Mouse (Mus musculus): ENCODE results near the gene Dll3. TPM values are rescaled to one million over a fixed set of nuclear protein-coding genes. Genes with fewer than 3 reads are reported as not detected.
"Not testable (repeated sequence)": the region's sequence is repeated elsewhere in the genome, so short reads cannot be mapped to it uniquely, and the experiment has no call there.

The Dll3 gene
- polyA plus RNA-seq, 1 experiment from 2014 or later = 19.2 TPM

- H3K9ac ChIP-seq (ENCODE audit: low read depth, low read length) = peak within 1 kb of the TSS; percentile 100
- H3K36me3 ChIP-seq (ENCODE audit: control insufficient read depth, insufficient read depth, low read length) = peaks cover 4% of the 10 kb centered on the region; the same call in 1 of the 2 replicates
- peak within 1 kb of the TSS; percentile 94 for H3K4me2 ChIP-seq (ENCODE audit: low read length)
- H3K4me1 ChIP-seq (ENCODE audit: control insufficient read depth, insufficient read depth, low read depth, low read length) = peaks cover 9% of the 10 kb centered on the region
- H3K9me3 ChIP-seq (ENCODE audit: control insufficient read depth, low read length) = no peaks in the 10 kb centered on the region
- 8% methylated on average over 50 of the region's 57 CpGs for WGBS
- H3K27me3 ChIP-seq (replicated peaks; ENCODE audit: control insufficient read depth, insufficient read depth, low read length) = no peaks in the 10 kb centered on the region
- H3K27ac ChIP-seq (ENCODE audit: low read depth, low read length) = peak within 1 kb of the TSS; percentile 92
- ATAC-seq = peak; percentile 94
- peak within 1 kb of the TSS; percentile 94 for H3K4me3 ChIP-seq (ENCODE audit: low read length)
Measured at GRCm38 (mm10) chr7:28267129-28268041, 34.7 kb downstream of the Dll3 start, which contains the start of gene Eid2. TSS of gene Eid2 (plus strand) at chr7:28267881.

DNA sequence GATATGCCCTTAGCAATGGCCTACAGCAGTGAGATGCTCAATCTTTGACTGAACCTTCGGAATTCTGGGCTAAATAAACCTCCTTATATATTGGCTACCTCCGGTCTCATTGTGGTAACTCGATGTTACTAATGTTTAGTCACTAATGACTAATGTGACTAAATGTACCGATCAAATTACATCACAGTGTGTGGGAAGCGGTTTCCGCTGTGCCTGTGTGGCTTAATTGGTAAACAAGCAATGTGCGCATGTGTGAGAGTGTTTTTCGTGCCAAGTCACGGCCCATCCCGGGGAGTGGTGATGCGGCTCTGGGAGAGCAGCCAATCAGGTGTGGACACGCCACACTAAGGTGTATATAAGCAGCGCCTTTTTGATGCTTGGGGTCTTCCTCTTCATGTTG lies 36.6 kb downstream of the Dll3 start:
- H3K27me3 ChIP-seq (replicated peaks; ENCODE audit: control insufficient read depth, insufficient read depth, low read length) = no peaks in the 10 kb centered on the region
- H3K27ac ChIP-seq (ENCODE audit: low read depth, low read length) = no peak overlapping the region
- ATAC-seq = no peak
- no peak overlapping the region for H3K9ac ChIP-seq (ENCODE audit: low read depth, low read length)
- H3K4me1 ChIP-seq (ENCODE audit: control insufficient read depth, insufficient read depth, low read depth, low read length) = peaks cover 9% of the 10 kb centered on the region
- no peaks in the 10 kb centered on the region for H3K9me3 ChIP-seq (ENCODE audit: control insufficient read depth, low read length)
- no peak overlapping the region for H3K4me2 ChIP-seq (ENCODE audit: low read length)
- H3K4me3 ChIP-seq (ENCODE audit: low read length) = no peak overlapping the region
- WGBS = 89% methylated on average over 13 of the region's 13 CpGs
- no peaks in the 10 kb centered on the region for H3K36me3 ChIP-seq (ENCODE audit: control insufficient read depth, insufficient read depth, low read length)

- H3K36me3 ChIP-seq (ENCODE audit: control insufficient read depth, insufficient read depth, low read length) = no peaks in the 10 kb centered on the region
- no peak overlapping the region for H3K9ac ChIP-seq (ENCODE audit: low read depth, low read length)
- H3K4me2 ChIP-seq (ENCODE audit: low read length) = no peak overlapping the region
- no peaks in the 10 kb centered on the region for H3K9me3 ChIP-seq (ENCODE audit: control insufficient read depth, low read length)
- H3K27ac ChIP-seq (ENCODE audit: low read depth, low read length) = no peak overlapping the region
- WGBS = 8% methylated on average over 15 of the region's 15 CpGs
- no peaks in the 10 kb centered on the region for H3K27me3 ChIP-seq (replicated peaks; ENCODE audit: control insufficient read depth, insufficient read depth, low read length)
- ATAC-seq = no peak
- peaks cover 1% of the 10 kb centered on the region; the same call in 1 of the 2 replicates for H3K4me1 ChIP-seq (ENCODE audit: control insufficient read depth, insufficient read depth, low read depth, low read length)
- no peak overlapping the region for H3K4me3 ChIP-seq (ENCODE audit: low read length)
Measured at GRCm38 (mm10) chr7:28263786-28264185, 38.3 kb downstream of the Dll3 start.

- Histone ChIP-seq H3K4me1 (ENCODE audit: control insufficient read depth, insufficient read depth, low read depth, low read length) (no peaks in the 10 kb centered on the region), H3K4me2 (ENCODE audit: low read length) (no peak overlapping the region), H3K9me3 (ENCODE audit: control insufficient read depth, low read length) (no peaks in the 10 kb centered on the region), H3K9ac (ENCODE audit: low read depth, low read length) (no peak overlapping the region), H3K36me3 (ENCODE audit: control insufficient read depth, insufficient read depth, low read length) (no peaks in the 10 kb centered on the region), H3K27ac (ENCODE audit: low read depth, low read length) (no peak overlapping the region), H3K4me3 (ENCODE audit: low read length) (no peak overlapping the region), H3K27me3 (replicated peaks; ENCODE audit: control insufficient read depth, insufficient read depth, low read length) (no peaks in the 10 kb centered on the region)
- no peak for ATAC-seq
- 41% methylated on average over 5 of the region's 5 CpGs for WGBS
Measured at GRCm38 (mm10) chr7:28262861-28263260, 39.2 kb downstream of the Dll3 start.

- H3K9ac ChIP-seq (ENCODE audit: low read depth, low read length) = no peak overlapping the region
- WGBS = 86% methylated on average over 6 of the region's 6 CpGs
Measured at GRCm38 (mm10) chr7:28255476-28255875, 46.6 kb downstream of the Dll3 start.

DNA sequence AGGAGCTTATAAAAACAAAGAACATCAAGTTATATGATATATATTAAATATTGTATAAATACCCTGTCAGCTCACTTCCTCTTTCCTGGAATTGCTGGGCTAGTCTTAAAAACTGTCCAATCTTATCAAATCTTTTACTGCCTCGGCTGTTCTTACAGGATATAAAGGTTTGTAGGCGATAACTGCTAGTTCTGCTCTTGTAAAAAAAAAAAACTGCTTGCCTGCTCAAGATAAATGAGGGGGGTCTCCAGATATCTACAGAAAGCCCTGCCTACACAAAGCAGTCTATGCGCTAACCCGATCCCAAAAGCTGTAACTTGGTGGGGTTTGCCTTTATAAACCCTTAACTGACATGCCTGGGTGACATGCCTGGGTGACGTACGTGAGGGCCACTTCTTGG lies 47.4 kb downstream of the Dll3 start:
- WGBS = 90% methylated on average over 6 of the region's 6 CpGs

More at GRCm38 (mm10) chr7:28255476-28255875, 46.6 kb downstream of the Dll3 start:
- Histone ChIP-seq H3K27me3 (replicated peaks; ENCODE audit: control insufficient read depth, insufficient read depth, low read length) (no peaks in the 10 kb centered on the region), H3K4me1 (ENCODE audit: control insufficient read depth, insufficient read depth, low read depth, low read length) (no peaks in the 10 kb centered on the region), H3K4me3 (ENCODE audit: low read length) (no peak overlapping the region), H3K9me3 (ENCODE audit: control insufficient read depth, low read length) (peaks cover 4% of the 10 kb centered on the region; the same call in 1 of the 2 replicates), H3K4me2 (ENCODE audit: low read length) (no peak overlapping the region), H3K27ac (ENCODE audit: low read depth, low read length) (no peak overlapping the region), H3K36me3 (ENCODE audit: control insufficient read depth, insufficient read depth, low read length) (no peaks in the 10 kb centered on the region)
- ATAC-seq = no peak

GRCm38 (mm10) chr7:28251976-28252375 lies 50.1 kb downstream of the Dll3 start:
- no peaks in the 10 kb centered on the region for H3K27me3 ChIP-seq (replicated peaks; ENCODE audit: control insufficient read depth, insufficient read depth, low read length)
- no peak overlapping the region for H3K4me3 ChIP-seq (ENCODE audit: low read length)
- H3K4me2 ChIP-seq (ENCODE audit: low read length) = no peak overlapping the region
- H3K4me1 ChIP-seq (ENCODE audit: control insufficient read depth, insufficient read depth, low read depth, low read length) = no peaks in the 10 kb centered on the region
- H3K27ac ChIP-seq (ENCODE audit: low read depth, low read length) = no peak overlapping the region
- no peak for ATAC-seq
- H3K36me3 ChIP-seq (ENCODE audit: control insufficient read depth, insufficient read depth, low read length) = no peaks in the 10 kb centered on the region
- H3K9me3 ChIP-seq (ENCODE audit: control insufficient read depth, low read length) = peaks cover 4% of the 10 kb centered on the region; the same call in 1 of the 2 replicates
- WGBS = 89% methylated on average over 17 of the region's 17 CpGs
- H3K9ac ChIP-seq (ENCODE audit: low read depth, low read length) = no peak overlapping the region

More for the DNA sequence above, 47.4 kb downstream of the Dll3 start:
- no peak overlapping the region for H3K4me3 ChIP-seq (ENCODE audit: low read length)
- H3K27me3 ChIP-seq (replicated peaks; ENCODE audit: control insufficient read depth, insufficient read depth, low read length) = no peaks in the 10 kb centered on the region
- H3K9ac ChIP-seq (ENCODE audit: low read depth, low read length) = no peak overlapping the region
- no peaks in the 10 kb centered on the region for H3K4me1 ChIP-seq (ENCODE audit: control insufficient read depth, insufficient read depth, low read depth, low read length)
- peaks cover 4% of the 10 kb centered on the region; the same call in 1 of the 2 replicates for H3K9me3 ChIP-seq (ENCODE audit: control insufficient read depth, low read length)
- no peaks in the 10 kb centered on the region for H3K36me3 ChIP-seq (ENCODE audit: control insufficient read depth, insufficient read depth, low read length)
- no peak overlapping the region for H3K4me2 ChIP-seq (ENCODE audit: low read length)
- H3K27ac ChIP-seq (ENCODE audit: low read depth, low read length) = no peak overlapping the region
- ATAC-seq = no peak

GRCm38 (mm10) chr7:28248957-28249356 lies 53.1 kb downstream of the Dll3 start:
- no peak overlapping the region for H3K27ac ChIP-seq (ENCODE audit: low read depth, low read length)
- 93% methylated on average over 3 of the region's 3 CpGs for WGBS
- no peak overlapping the region for H3K4me2 ChIP-seq (ENCODE audit: low read length)
- H3K4me3 ChIP-seq (ENCODE audit: low read length) = no peak overlapping the region
- H3K9me3 ChIP-seq (ENCODE audit: control insufficient read depth, low read length) = no peaks in the 10 kb centered on the region
- H3K9ac ChIP-seq (ENCODE audit: low read depth, low read length) = no peak overlapping the region
- no peak for ATAC-seq
- no peaks in the 10 kb centered on the region for H3K36me3 ChIP-seq (ENCODE audit: control insufficient read depth, insufficient read depth, low read length)
- no peaks in the 10 kb centered on the region for H3K27me3 ChIP-seq (replicated peaks; ENCODE audit: control insufficient read depth, insufficient read depth, low read length)
- H3K4me1 ChIP-seq (ENCODE audit: control insufficient read depth, insufficient read depth, low read depth, low read length) = no peaks in the 10 kb centered on the region

- H3K4me1 ChIP-seq (ENCODE audit: control insufficient read depth, insufficient read depth, low read depth, low read length); H3K9me3 ChIP-seq (ENCODE audit: control insufficient read depth, low read length); H3K27me3 ChIP-seq (replicated peaks; ENCODE audit: control insufficient read depth, insufficient read depth, low read length); H3K27ac ChIP-seq (ENCODE audit: low read depth, low read length); H3K4me3 ChIP-seq (ENCODE audit: low read length); H3K36me3 ChIP-seq (ENCODE audit: control insufficient read depth, insufficient read depth, low read length); H3K4me2 ChIP-seq (ENCODE audit: low read length); H3K9ac ChIP-seq (ENCODE audit: low read depth, low read length); ATAC-seq: not testable (repeated sequence)
- 77% methylated on average over 2 of the region's 2 CpGs for WGBS
Measured at GRCm38 (mm10) chr7:28243943-28244342, 58.1 kb downstream of the Dll3 start.

Measured in hindbrain, embryonic 16.5 days (tissue).